Mouse (Mus musculus): Measurements from ENCODE around the gene Igsf3.

The Igsf3 gene

GRCm38 (mm10) chr3:101376538-101377247, at the start of gene Igsf3:
Gene Igsf3, plus strand, starts transcription at chr3:101377083.
- DNase-seq: peak; percentile 80 to 89

- DNase-seq: no peak
These were observed 49.6 kb upstream of the Igsf3 start for GRCm38 (mm10) chr3:101327248-101327647.

- no peak for DNase-seq
These were observed 48.3 kb upstream of the Igsf3 start for GRCm38 (mm10) chr3:101328617-101329016.

GRCm38 (mm10) chr3:101343199-101343924, 33.5 kb upstream of the Igsf3 start:
- DNase-seq: no peak

GRCm38 (mm10) chr3:101344246-101344645, 32.6 kb upstream of the Igsf3 start:
- DNase-seq: no peak

- no peak for DNase-seq
These were observed 31.6 kb upstream of the Igsf3 start for GRCm38 (mm10) chr3:101345299-101345698.

GRCm38 (mm10) chr3:101346806-101347205, 30.1 kb upstream of the Igsf3 start:
- DNase-seq: no peak

GRCm38 (mm10) chr3:101348501-101349161, 28.3 kb upstream of the Igsf3 start:
- peak; percentile 39 to 64 for DNase-seq

GRCm38 (mm10) chr3:101349542-101350307, 27.2 kb upstream of the Igsf3 start:
- no peak for DNase-seq

GRCm38 (mm10) chr3:101350406-101350805, 26.5 kb upstream of the Igsf3 start:
- DNase-seq: no peak

- DNase-seq: peak; percentile 95 to 98
These were observed 22.4 kb upstream of the Igsf3 start for GRCm38 (mm10) chr3:101354490-101354889.

- DNase-seq: no peak
These were observed 21.2 kb upstream of the Igsf3 start for GRCm38 (mm10) chr3:101355702-101356101.

- no peak for DNase-seq
These were observed 20.0 kb upstream of the Igsf3 start for GRCm38 (mm10) chr3:101356583-101357553.

- no peak for DNase-seq
These were observed 16.1 kb upstream of the Igsf3 start for GRCm38 (mm10) chr3:101360832-101361231.

- DNase-seq: no peak
These were observed 14.5 kb upstream of the Igsf3 start for GRCm38 (mm10) chr3:101362391-101362790.

GRCm38 (mm10) chr3:101363574-101363973, 13.3 kb upstream of the Igsf3 start:
- DNase-seq: no peak

GRCm38 (mm10) chr3:101365081-101365612, 11.7 kb upstream of the Igsf3 start:
- no peak for DNase-seq

GRCm38 (mm10) chr3:101365911-101366310, 11.0 kb upstream of the Igsf3 start:
- no peak for DNase-seq

GRCm38 (mm10) chr3:101367372-101367771, 9.5 kb upstream of the Igsf3 start:
- no peak for DNase-seq

GRCm38 (mm10) chr3:101369301-101369881, 7.5 kb upstream of the Igsf3 start:
- DNase-seq: peak; percentile 78 to 81

Measured in cerebellum, postnatal 25 days (tissue).